Mouse (Mus musculus): ENCODE data around the gene Jakmip3.

GRCm38 (mm10) chr7:138940256-138940611 is 296 bp upstream of the Jakmip3 start:
- TF ChIP-seq CTCF (IDR thresholded peaks at IDR 0.05; ENCODE audit: control insufficient read depth, insufficient read depth, insufficient read length) (no peak), USF1 (IDR thresholded peaks at IDR 0.05; ENCODE audit: low read depth) (no peak), MAX (IDR thresholded peaks at IDR 0.05) (no peak), MYOG (IDR thresholded peaks at IDR 0.05; ENCODE audit: control insufficient read depth, extremely low read depth, insufficient read length) (no peak), MYOD1 (IDR thresholded peaks at IDR 0.05; ENCODE audit: control insufficient read depth, insufficient read length, low read depth) (no peak), CEBPB (IDR thresholded peaks at IDR 0.05; ENCODE audit: low read depth) (no peak), FOSL1 (IDR thresholded peaks at IDR 0.05; ENCODE audit: insufficient read depth, low read length, poor library complexity, severe bottlenecking) (no peak)
